Mouse (Mus musculus): ENCODE results near the gene Vcp. TPM values are rescaled to one million over a fixed set of nuclear protein-coding genes. Genes with fewer than 3 reads are reported as not detected.
A peak's percentile ranks its signal among the peaks of the same experiment; 100 is the strongest.

The Vcp gene
- polyA plus RNA-seq, 1 experiment from 2014 or later, result 469 TPM

DNA sequence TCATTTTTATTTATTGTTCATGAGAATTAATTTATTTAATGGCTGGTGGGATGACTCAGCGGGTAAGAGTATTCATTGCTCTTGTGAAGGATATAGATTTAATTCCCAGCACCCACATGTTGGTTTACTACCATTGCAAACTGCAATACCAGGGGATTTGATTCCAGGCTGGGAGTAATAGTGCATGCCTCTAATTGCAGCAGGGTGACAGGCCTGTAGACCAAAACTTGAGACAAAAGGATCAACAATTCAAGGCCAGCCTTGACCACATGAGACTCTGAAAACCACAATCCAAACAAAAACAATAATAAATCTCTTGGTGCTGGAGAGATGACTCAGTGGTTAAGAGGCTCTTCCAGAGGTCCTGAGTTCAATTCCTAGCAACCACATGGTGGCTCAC lies 11.8 kb upstream of the Vcp start:
- Histone ChIP-seq H3K27me3 (ENCODE audit: control insufficient read depth, insufficient read depth, low read length) (no peaks in the 10 kb centered on the region), H3K9ac (ENCODE audit: low read length) (no peak overlapping the region), H3K36me3 (ENCODE audit: control insufficient read depth, insufficient read depth, low read length) (peaks cover 3% of the 10 kb centered on the region; the same call in 1 of the 2 replicates), H3K4me3 (ENCODE audit: control insufficient read depth in 1 of 2, insufficient read depth in 1 of 2, low read depth in 1 of 2, low read length in 2 of 2) (no peak overlapping the region), H3K9me3 (ENCODE audit: control insufficient read depth, low read length) (no peaks in the 10 kb centered on the region), H3K4me2 (ENCODE audit: low read length) (no peak overlapping the region), H3K4me1 (ENCODE audit: control insufficient read depth in 2 of 2, insufficient read depth in 2 of 2, low read length in 2 of 2) (peaks cover 8 to 12% of the 10 kb centered on the region in 2 experiments), H3K27ac (replicated peaks in 1 of 2; ENCODE audit: control insufficient read depth in 1 of 2, insufficient read depth in 1 of 2, low read depth in 2 of 2, low read length in 2 of 2) (no peak overlapping the region)
- 93% methylated on average over 1 of the region's 1 CpGs for WGBS
- no peak for ATAC-seq (ENCODE audit: insufficient number of reproducible peaks, insufficient read depth, low FRiP score, low read depth)

DNA sequence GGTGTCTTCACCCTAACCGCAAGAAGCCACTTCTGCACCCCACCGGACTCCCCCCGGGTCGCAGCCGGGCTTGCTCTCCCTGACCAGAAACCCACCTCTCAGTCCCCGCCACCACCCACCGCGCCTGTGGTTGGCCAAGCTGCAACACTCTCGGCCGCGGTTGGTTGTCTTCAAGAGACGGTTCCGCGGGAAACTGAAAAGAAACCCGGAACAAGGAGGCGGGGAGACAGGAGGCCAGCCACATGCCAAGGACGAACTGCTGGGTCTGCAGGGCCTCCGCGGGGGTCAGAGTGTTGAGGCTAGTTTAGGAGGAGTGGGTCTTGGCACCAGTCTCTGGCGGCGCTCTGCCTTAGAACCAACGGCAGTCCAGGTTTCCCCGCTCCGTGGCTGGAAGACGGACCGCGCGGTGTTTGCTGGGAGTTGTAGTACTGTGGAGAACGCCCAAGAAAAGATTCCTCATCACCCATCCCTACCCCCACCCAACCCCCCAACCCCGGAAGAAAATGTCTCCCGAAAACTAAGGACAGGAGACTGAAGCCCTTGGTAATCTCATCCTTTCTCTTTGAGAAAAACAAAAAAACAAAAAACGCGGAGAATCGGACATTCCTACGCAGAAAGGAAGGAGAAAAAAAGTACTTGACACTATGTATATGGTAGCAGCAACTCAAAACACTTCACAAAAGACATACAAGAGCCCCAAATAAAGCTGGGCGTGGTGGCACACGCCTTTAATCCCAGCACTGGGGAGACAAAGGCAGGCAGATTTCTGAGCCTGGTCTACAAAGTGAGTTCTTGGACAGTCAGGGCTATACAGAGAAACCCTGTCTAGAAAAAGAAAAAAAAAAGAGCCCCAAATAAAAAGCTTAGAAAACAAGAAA lies 10.1 kb upstream of the Vcp start, which contains the start of gene Fancg:
Fancg (minus strand) TSS at position 346 of the 878 bp plus-strand sequence.
- H3K27ac ChIP-seq (replicated peaks in 1 of 2; ENCODE audit: control insufficient read depth in 1 of 2, insufficient read depth in 1 of 2, low read depth in 2 of 2, low read length in 2 of 2), result peak within 1 kb of the TSS; percentile 7 to 73; a peak in 2 of 4 replicates
- H3K27me3 ChIP-seq (ENCODE audit: control insufficient read depth, insufficient read depth, low read length), result no peaks in the 10 kb centered on the region
- no peaks in the 10 kb centered on the region for H3K9me3 ChIP-seq (ENCODE audit: control insufficient read depth, low read length)
- peak within 1 kb of the TSS; percentile 63 to 99 for H3K4me3 ChIP-seq (ENCODE audit: control insufficient read depth in 1 of 2, insufficient read depth in 1 of 2, low read depth in 1 of 2, low read length in 2 of 2)
- H3K4me2 ChIP-seq (ENCODE audit: low read length), result peak within 1 kb of the TSS; percentile 82
- ATAC-seq (ENCODE audit: insufficient number of reproducible peaks, insufficient read depth, low FRiP score, low read depth), result peak; percentile 74
- H3K36me3 ChIP-seq (ENCODE audit: control insufficient read depth, insufficient read depth, low read length), result peaks cover 7% of the 10 kb centered on the region; the same call in 1 of the 2 replicates
- peak within 1 kb of the TSS; percentile 77 for H3K9ac ChIP-seq (ENCODE audit: low read length)
- H3K4me1 ChIP-seq (ENCODE audit: control insufficient read depth in 2 of 2, insufficient read depth in 2 of 2, low read length in 2 of 2), result peaks cover 8 to 12% of the 10 kb centered on the region in 2 experiments
- WGBS, result 2% methylated on average over 37 of the region's 37 CpGs

DNA sequence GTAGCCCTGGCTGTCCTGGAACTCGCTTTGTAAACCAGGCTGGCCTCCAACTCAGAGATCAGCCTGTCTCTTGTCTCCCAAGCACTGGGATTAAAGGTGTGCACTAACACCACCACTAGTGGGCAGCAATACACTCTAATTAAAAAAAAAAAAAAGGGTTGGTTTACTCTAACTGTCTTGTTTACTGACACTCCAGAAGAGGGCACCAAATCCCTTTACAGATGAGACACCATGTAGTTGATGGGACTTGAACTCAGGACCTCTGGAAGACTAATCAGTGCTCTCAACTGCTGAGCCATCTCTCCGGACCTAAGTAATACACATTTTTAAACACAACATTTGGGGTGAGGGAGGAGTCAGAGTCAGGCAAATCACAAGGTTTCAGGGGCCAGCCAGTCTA lies 5.5 kb upstream of the Vcp start:
- no peaks in the 10 kb centered on the region for H3K27me3 ChIP-seq (ENCODE audit: control insufficient read depth, insufficient read depth, low read length)
- 58% methylated on average over 2 of the region's 2 CpGs for WGBS
- ATAC-seq (ENCODE audit: insufficient number of reproducible peaks, insufficient read depth, low FRiP score, low read depth), result no peak
- peaks cover 10% of the 10 kb centered on the region; the same call in 1 of the 2 replicates for H3K36me3 ChIP-seq (ENCODE audit: control insufficient read depth, insufficient read depth, low read length)
- peaks cover 6 to 7% of the 10 kb centered on the region in 2 experiments; a peak in 3 of 4 replicates for H3K4me1 ChIP-seq (ENCODE audit: control insufficient read depth in 2 of 2, insufficient read depth in 2 of 2, low read length in 2 of 2)
- H3K4me3 ChIP-seq (ENCODE audit: control insufficient read depth in 1 of 2, insufficient read depth in 1 of 2, low read depth in 1 of 2, low read length in 2 of 2), result no peak overlapping the region
- no peak overlapping the region for H3K4me2 ChIP-seq (ENCODE audit: low read length)
- no peak overlapping the region for H3K27ac ChIP-seq (replicated peaks in 1 of 2; ENCODE audit: control insufficient read depth in 1 of 2, insufficient read depth in 1 of 2, low read depth in 2 of 2, low read length in 2 of 2)
- H3K9ac ChIP-seq (ENCODE audit: low read length), result no peak overlapping the region
- H3K9me3 ChIP-seq (ENCODE audit: control insufficient read depth, low read length), result no peaks in the 10 kb centered on the region

DNA sequence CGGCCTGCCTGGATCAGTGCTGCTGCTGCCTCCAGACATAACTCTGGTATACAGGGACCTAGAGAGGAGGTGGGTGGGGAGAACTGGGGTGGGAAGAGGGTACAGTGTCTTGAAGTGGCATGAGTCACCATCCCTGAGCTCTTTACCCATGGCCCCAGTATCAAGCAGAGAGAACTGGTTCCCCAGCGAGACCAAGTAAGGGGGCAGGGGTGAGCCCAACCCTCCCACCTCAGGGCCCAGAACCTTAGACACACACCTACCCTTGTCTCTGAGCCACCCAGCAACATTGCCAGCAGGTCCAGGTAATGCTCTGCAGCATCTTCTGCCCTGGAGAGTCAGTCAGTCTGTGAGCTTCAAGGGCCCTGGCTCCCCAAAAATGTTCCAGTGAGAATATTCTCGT lies 4.6 kb upstream of the Vcp start:
- Histone ChIP-seq H3K27me3 (ENCODE audit: control insufficient read depth, insufficient read depth, low read length) (no peaks in the 10 kb centered on the region), H3K36me3 (ENCODE audit: control insufficient read depth, insufficient read depth, low read length) (peaks cover 10% of the 10 kb centered on the region; the same call in 1 of the 2 replicates), H3K27ac (replicated peaks in 1 of 2; ENCODE audit: control insufficient read depth in 1 of 2, insufficient read depth in 1 of 2, low read depth in 2 of 2, low read length in 2 of 2) (no peak overlapping the region), H3K9me3 (ENCODE audit: control insufficient read depth, low read length) (no peaks in the 10 kb centered on the region), H3K4me1 (ENCODE audit: control insufficient read depth in 2 of 2, insufficient read depth in 2 of 2, low read length in 2 of 2) (peaks cover 4 to 7% of the 10 kb centered on the region in 2 experiments; a peak in 2 of 4 replicates), H3K4me2 (ENCODE audit: low read length) (no peak overlapping the region), H3K4me3 (ENCODE audit: control insufficient read depth in 1 of 2, insufficient read depth in 1 of 2, low read depth in 1 of 2, low read length in 2 of 2) (no peak overlapping the region), H3K9ac (ENCODE audit: low read length) (no peak overlapping the region)
- 91% methylated on average over 3 of the region's 3 CpGs for WGBS
- no peak for ATAC-seq (ENCODE audit: insufficient number of reproducible peaks, insufficient read depth, low FRiP score, low read depth)

DNA sequence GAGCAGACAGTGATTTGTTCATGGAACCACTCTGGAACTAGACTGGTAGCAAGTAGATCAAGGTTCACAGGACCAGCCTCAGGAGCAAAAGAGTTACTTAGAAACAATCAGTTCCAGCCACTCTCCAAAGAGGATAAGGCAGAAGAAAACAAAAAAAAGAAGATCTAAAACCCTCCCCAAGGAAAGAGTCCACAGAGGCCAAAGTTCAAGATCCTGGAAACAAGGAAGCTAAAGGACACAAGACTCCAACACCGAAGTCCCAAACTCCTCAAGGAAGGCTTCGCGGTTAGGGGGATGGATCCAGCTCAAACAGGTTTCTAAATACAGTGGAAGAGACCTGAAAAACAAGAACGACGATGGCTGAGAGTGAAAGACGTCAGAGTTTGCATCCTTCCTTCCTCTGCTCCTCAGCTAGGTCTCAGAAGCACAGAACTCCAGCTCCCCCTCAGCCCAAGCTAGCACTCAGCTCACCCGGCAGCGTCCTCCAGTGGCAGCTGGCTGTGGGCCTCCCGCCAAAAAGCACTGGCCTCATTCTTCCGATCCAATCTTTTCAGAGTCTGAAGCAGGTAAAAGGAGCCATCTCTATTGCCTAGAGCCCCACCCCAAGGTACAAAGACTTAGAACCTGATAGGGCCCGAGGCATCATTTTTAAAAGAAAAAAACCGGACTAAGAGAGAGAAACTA lies 2.6 kb upstream of the Vcp start:
- Histone ChIP-seq H3K9ac (ENCODE audit: low read length) (no peak overlapping the region), H3K4me1 (ENCODE audit: control insufficient read depth in 2 of 2, insufficient read depth in 2 of 2, low read length in 2 of 2) (peaks cover 4 to 9% of the 10 kb centered on the region in 2 experiments), H3K36me3 (ENCODE audit: control insufficient read depth, insufficient read depth, low read length) (peaks cover 10% of the 10 kb centered on the region; the same call in 1 of the 2 replicates), H3K9me3 (ENCODE audit: control insufficient read depth, low read length) (no peaks in the 10 kb centered on the region), H3K4me3 (ENCODE audit: control insufficient read depth in 1 of 2, insufficient read depth in 1 of 2, low read depth in 1 of 2, low read length in 2 of 2) (no peak overlapping the region), H3K27me3 (ENCODE audit: control insufficient read depth, insufficient read depth, low read length) (no peaks in the 10 kb centered on the region), H3K27ac (replicated peaks in 1 of 2; ENCODE audit: control insufficient read depth in 1 of 2, insufficient read depth in 1 of 2, low read depth in 2 of 2, low read length in 2 of 2) (no peak overlapping the region), H3K4me2 (ENCODE audit: low read length) (no peak overlapping the region)
- no peak for ATAC-seq (ENCODE audit: insufficient number of reproducible peaks, insufficient read depth, low FRiP score, low read depth)
- 74% methylated on average over 12 of the region's 12 CpGs for WGBS

DNA sequence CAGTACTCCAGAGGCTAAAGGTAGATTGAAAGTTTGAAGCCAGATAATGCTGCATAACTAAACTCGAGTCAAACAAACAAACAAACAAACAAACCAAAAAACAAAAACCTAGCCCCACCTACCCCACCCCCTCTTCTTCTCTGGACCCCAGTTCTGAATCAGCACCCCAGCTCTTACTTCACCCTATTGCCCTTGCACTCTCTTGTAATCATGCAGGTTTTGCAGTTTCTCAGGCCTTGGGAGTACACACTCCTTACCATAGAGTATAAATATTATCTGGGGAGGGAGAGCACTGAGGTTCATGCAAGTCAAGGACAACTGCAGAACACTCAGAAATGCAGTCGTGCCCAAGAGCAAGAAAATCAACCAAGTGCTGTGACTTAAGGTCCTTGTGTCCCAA lies 965 bp upstream of the Vcp start:
- no peak for ATAC-seq (ENCODE audit: insufficient number of reproducible peaks, insufficient read depth, low FRiP score, low read depth)
- Histone ChIP-seq H3K9ac (ENCODE audit: low read length) (no peak overlapping the region), H3K4me3 (ENCODE audit: control insufficient read depth in 1 of 2, insufficient read depth in 1 of 2, low read depth in 1 of 2, low read length in 2 of 2) (no peak overlapping the region), H3K36me3 (ENCODE audit: control insufficient read depth, insufficient read depth, low read length) (peaks cover 13% of the 10 kb centered on the region), H3K4me1 (ENCODE audit: control insufficient read depth in 2 of 2, insufficient read depth in 2 of 2, low read length in 2 of 2) (peaks cover 4 to 19% of the 10 kb centered on the region in 2 experiments), H3K27ac (replicated peaks in 1 of 2; ENCODE audit: control insufficient read depth in 1 of 2, insufficient read depth in 1 of 2, low read depth in 2 of 2, low read length in 2 of 2) (no peak overlapping the region), H3K27me3 (ENCODE audit: control insufficient read depth, insufficient read depth, low read length) (no peaks in the 10 kb centered on the region), H3K4me2 (ENCODE audit: low read length) (no peak overlapping the region), H3K9me3 (ENCODE audit: control insufficient read depth, low read length) (no peaks in the 10 kb centered on the region)
- 79% methylated on average over 2 of the region's 2 CpGs for WGBS

DNA sequence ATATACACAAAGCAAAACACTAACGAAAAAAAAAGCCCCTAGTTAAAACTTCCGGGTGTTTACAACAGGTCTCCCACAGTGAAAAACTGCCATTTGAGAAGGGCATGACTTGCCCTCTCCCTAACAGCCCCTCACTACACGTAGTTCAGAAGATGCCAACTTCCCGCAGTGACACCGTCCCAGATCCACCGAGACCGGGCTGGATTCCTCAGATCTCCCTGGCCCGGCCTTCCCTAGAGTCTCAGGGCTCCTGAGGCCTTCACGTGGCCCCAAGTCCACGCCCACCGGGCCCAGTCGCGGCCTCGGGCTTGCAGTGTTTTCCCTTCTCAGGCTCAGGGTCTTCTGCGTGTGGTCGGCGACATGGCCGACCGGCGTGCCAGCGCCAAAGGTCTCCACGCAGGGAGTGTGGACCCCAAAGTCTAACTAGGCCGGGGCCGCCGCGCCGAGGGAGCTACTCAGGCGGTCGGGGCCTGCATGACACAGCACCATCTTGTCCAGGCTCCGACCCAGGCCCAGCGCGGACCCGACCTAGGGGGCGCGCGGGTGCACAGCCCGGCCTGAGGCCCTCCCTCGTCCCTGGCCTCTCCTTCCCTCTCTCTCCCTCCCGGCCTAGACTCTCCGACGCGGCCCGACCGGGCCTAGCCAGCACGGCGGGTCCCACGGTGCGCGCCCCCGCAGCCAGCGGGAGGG lies 711 bp downstream of the Vcp start:
- no peaks in the 10 kb centered on the region for H3K27me3 ChIP-seq (ENCODE audit: control insufficient read depth, insufficient read depth, low read length)

More for the DNA sequence above, 711 bp downstream of the Vcp start:
- Histone ChIP-seq H3K9me3 (ENCODE audit: control insufficient read depth, low read length) (no peaks in the 10 kb centered on the region), H3K4me2 (ENCODE audit: low read length) (peak overlapping the region; percentile 74), H3K9ac (ENCODE audit: low read length) (peak overlapping the region; percentile 89), H3K36me3 (ENCODE audit: control insufficient read depth, insufficient read depth, low read length) (peaks cover 25% of the 10 kb centered on the region), H3K4me1 (ENCODE audit: control insufficient read depth in 2 of 2, insufficient read depth in 2 of 2, low read length in 2 of 2) (peaks cover 4 to 19% of the 10 kb centered on the region in 2 experiments), H3K4me3 (ENCODE audit: control insufficient read depth in 1 of 2, insufficient read depth in 1 of 2, low read depth in 1 of 2, low read length in 2 of 2) (peak overlapping the region; percentile 66 to 90), H3K27ac (replicated peaks in 1 of 2; ENCODE audit: control insufficient read depth in 1 of 2, insufficient read depth in 1 of 2, low read depth in 2 of 2, low read length in 2 of 2) (peak overlapping the region; percentile 97)
- WGBS, result under 1% methylated on average over 51 of the region's 51 CpGs
- ATAC-seq (ENCODE audit: insufficient number of reproducible peaks, insufficient read depth, low FRiP score, low read depth), result peak; percentile 84
